In genomic region chr9:45254021-45254420, GRCm38 (mm10) we compare ENCODE assay signal across 29 mouse cellular contexts. TPM values are rescaled to one million over a fixed set of nuclear protein-coding genes. Genes with fewer than 3 reads are reported as not detected.
"Had no signal": no experiment of that assay in that cellular context is flagged by ENCODE, and none has a peak within 500 bp of the region (broad histone marks: within the 10 kb centered on the region; RNA-seq: fewer than 3 reads in every experiment).

No protein-coding gene starts in this region.

- H3K9me3 ChIP-seq: heart, embryonic 10.5 days; heart, embryonic 12.5 days; hindbrain, embryonic 10.5 days; hindbrain, embryonic 12.5 days; intestine, embryonic 15.5 days; kidney, embryonic 15.5 days; limb, embryonic 10.5 days; limb, embryonic 12.5 days; liver, embryonic 13.5 days had no signal

- DNase-seq: gastrocnemius, adult 2 months; gastrocnemius, postnatal 10 days; gastrocnemius, postnatal 25 days; heart, adult 2 months; heart, postnatal 10 days; heart, postnatal 4 days; liver; liver, embryonic 13.5 days had no signal

- H3K36me3 ChIP-seq: heart, embryonic 10.5 days; heart, embryonic 12.5 days; hindbrain, embryonic 10.5 days; hindbrain, embryonic 12.5 days; intestine, embryonic 15.5 days; kidney, embryonic 15.5 days; limb, embryonic 10.5 days; limb, embryonic 12.5 days; liver, embryonic 13.5 days had no signal

- H3K27me3 ChIP-seq: hindbrain, embryonic 12.5 days; intestine, embryonic 15.5 days; liver, embryonic 13.5 days had no signal

- ATAC-seq: hindbrain, embryonic 16.5 days; inflammation-experienced regulatory T-cells, adult 6 months; intestine, embryonic 15.5 days; intestine, postnatal 0 days had no signal

- H3K4me1 ChIP-seq: hindbrain, embryonic 12.5 days; intestine, embryonic 15.5 days; kidney, embryonic 15.5 days; limb, embryonic 12.5 days had no signal

- H3K4me3 ChIP-seq: gastrocnemius, adult 2 months; heart, adult 2 months; heart, embryonic 10.5 days; heart, embryonic 12.5 days; hindbrain, embryonic 10.5 days; hindbrain, embryonic 12.5 days; intestine, embryonic 15.5 days; kidney, embryonic 15.5 days; layer of hippocampus, adult 2 months; left cerebral cortex, adult 2 months; limb, embryonic 10.5 days; limb, embryonic 12.5 days; liver, embryonic 13.5 days had no signal

RNA-seq across cellular contexts. Expression of gene Tmprss4, which starts 50.1 kb away (rescaled TPM):
- total RNA-seq: gastrocnemius, adult 2 months; gastrocnemius, postnatal 10 days; gastrocnemius, postnatal 25 days; gastrocnemius, postnatal 4 days; granulocyte monocyte progenitor cell, adult 5-6 weeks; heart, adult 2 months; heart, postnatal 10 days; heart, postnatal 25 days; heart, postnatal 4 days; layer of hippocampus, adult 2 months; layer of hippocampus, postnatal 10 days; layer of hippocampus, postnatal 25 days; left cerebral cortex, adult 2 months had no signal
- polyA plus RNA-seq: heart, embryonic 10.5 days; heart, embryonic 12.5 days; heart, embryonic 14.5 days; hindbrain, embryonic 10.5 days; hindbrain, embryonic 14.5 days; hindbrain, embryonic 16.5 days; inflammation-experienced regulatory T-cells, adult 6 months; limb, embryonic 12.5 days; liver, embryonic 11.5 days had no signal
